Mouse (Mus musculus): ENCODE data around the gene Dnajb4.

DNA sequence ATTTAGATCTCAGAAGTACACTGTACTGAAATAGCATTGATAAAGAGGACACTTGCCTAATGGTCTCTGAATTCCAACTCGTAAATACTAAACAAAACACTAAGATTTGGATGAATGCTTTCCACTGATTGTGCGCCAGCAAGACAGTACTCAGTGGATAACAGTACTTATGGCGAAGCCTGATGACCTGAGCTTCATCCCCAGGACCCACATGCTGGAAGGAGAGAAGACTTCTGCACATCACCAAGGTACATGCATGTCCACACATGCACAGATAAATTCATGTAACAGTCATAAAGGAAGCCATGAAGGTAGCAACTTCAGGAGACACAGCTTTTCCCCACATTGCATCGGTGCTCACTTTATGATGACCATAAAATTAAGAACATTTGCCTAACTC, 31.3 kb downstream of the Dnajb4 start:
- TF ChIP-seq CTCF (IDR thresholded peaks at IDR 0.05; ENCODE audit: control insufficient read depth, insufficient read depth, low read length) (no peak), POLR2A (IDR thresholded peaks at IDR 0.05; ENCODE audit: borderline replicate concordance, control insufficient read depth, low read depth, low read length) (no peak)

Measured in bone marrow, adult 2 months (tissue).